Mouse (Mus musculus) hindbrain, embryonic 13.5 days (tissue): Measurements from ENCODE around the gene Ppm1n. TPM values are rescaled to one million over a fixed set of nuclear protein-coding genes. Genes with fewer than 3 reads are reported as not detected.

Experiments
- ATAC-seq: fragments of 200-750 bp; cut with Nextera tagmentation; 2 replicates; pipeline ENCODE4 v1.8.0; 2017; ENCODE audit warnings: moderate TSS enrichment; ENCODE audit not compliant: low FRiP score
- H3K27ac ChIP-seq: fragments of 300-500 bp; sonication (generic); 2 replicates; pipeline ENCODE4 v1.5.1; 2015; ENCODE audit warnings: inconsistent platforms, mild to moderate bottlenecking, moderate library complexity
- H3K27me3 ChIP-seq: fragments of 300-500 bp; sonication (generic); 2 replicates; pipeline ENCODE4 v1.6.1; 2015; ENCODE audit warnings: mild to moderate bottlenecking, inconsistent platforms
- H3K36me3 ChIP-seq: fragments of 300-500 bp; sonication (generic); 2 replicates; pipeline ENCODE4 v1.6.1; 2015; ENCODE audit warnings: mild to moderate bottlenecking, inconsistent platforms
- H3K4me1 ChIP-seq: fragments of 300-500 bp; sonication (generic); replicated peaks from 2 replicates; pipeline ENCODE4 v1.6.1; 2015; ENCODE audit warnings: inconsistent platforms
- H3K4me2 ChIP-seq: fragments of 300-500 bp; sonication (generic); 2 replicates; pipeline ENCODE4 v1.6.1; 2015; ENCODE audit warnings: inconsistent platforms, mild to moderate bottlenecking, moderate library complexity
- H3K4me3 ChIP-seq: fragments of 300-500 bp; sonication (generic); 2 replicates; pipeline ENCODE4 v1.5.1; 2015; ENCODE audit warnings: mild to moderate bottlenecking, inconsistent platforms
- H3K9ac ChIP-seq: fragments of 300-500 bp; sonication (generic); 2 replicates; pipeline ENCODE4 v1.6.1; 2015; ENCODE audit warnings: mild to moderate bottlenecking, inconsistent platforms
- H3K9me3 ChIP-seq: fragments of 300-500 bp; sonication (generic); 2 replicates; pipeline ENCODE4 v1.6.1; 2016; ENCODE audit warnings: inconsistent platforms
- WGBS: fragments of 180-500 bp; shearing (Covaris S2); methylation state at CpG from one replicate; pipeline ENCODE4 v1.1.7; 2015; 5-methylcytosine and 5-hydroxymethylcytosine counted together
- polyA plus RNA-seq: library from polyadenylated mRNA; unstranded; fragments of >200 nt; fragmentation: Nextera tagmentation; extraction: Ambion mirVana; gene quantifications from 2 replicates; pipeline ENCODE4 v1.2.1, GENCODE M21; 2015

Ppm1n gene
- polyA plus RNA-seq, 1 experiment from 2014 or later, result 0.69 TPM

GRCm38 (mm10) chr7:19255395-19255794 lies 24.5 kb downstream of the Ppm1n start:
- Histone ChIP-seq H3K9ac (no peak overlapping the region), H3K9me3 (no peaks in the 10 kb centered on the region), H3K4me3 (no peak overlapping the region), H3K27me3 (no peaks in the 10 kb centered on the region), H3K4me2 (no peak overlapping the region), H3K36me3 (peaks cover 52% of the 10 kb centered on the region), H3K4me1 (no peaks in the 10 kb centered on the region), H3K27ac (no peak overlapping the region)
- 87% methylated on average over 17 of the region's 17 CpGs for WGBS
- no peak for ATAC-seq

GRCm38 (mm10) chr7:19253437-19253836 lies 26.4 kb downstream of the Ppm1n start:
- H3K27ac ChIP-seq, result no peak overlapping the region
- no peak for ATAC-seq
- no peak overlapping the region for H3K9ac ChIP-seq
- no peaks in the 10 kb centered on the region for H3K9me3 ChIP-seq
- H3K27me3 ChIP-seq, result no peaks in the 10 kb centered on the region
- 75% methylated on average over 5 of the region's 5 CpGs for WGBS
- no peak overlapping the region for H3K4me2 ChIP-seq
- H3K36me3 ChIP-seq, result peaks cover 33% of the 10 kb centered on the region
- no peaks in the 10 kb centered on the region for H3K4me1 ChIP-seq
- H3K4me3 ChIP-seq, result no peak overlapping the region

- Histone ChIP-seq H3K36me3 (peaks cover 29% of the 10 kb centered on the region), H3K4me1 (no peaks in the 10 kb centered on the region), H3K4me2 (no peak overlapping the region), H3K27me3 (no peaks in the 10 kb centered on the region), H3K27ac (no peak overlapping the region), H3K9ac (no peak overlapping the region), H3K4me3 (no peak overlapping the region), H3K9me3 (no peaks in the 10 kb centered on the region)
- 88% methylated on average over 4 of the region's 4 CpGs for WGBS
- no peak for ATAC-seq
Observed at GRCm38 (mm10) chr7:19252078-19252477, 27.8 kb downstream of the Ppm1n start.

- H3K9ac ChIP-seq, result no peak overlapping the region
- peaks cover 32% of the 10 kb centered on the region for H3K36me3 ChIP-seq
- 97% methylated on average over 2 of the region's 2 CpGs for WGBS
- no peaks in the 10 kb centered on the region for H3K9me3 ChIP-seq
- no peak overlapping the region for H3K4me2 ChIP-seq
- no peak for ATAC-seq
- H3K27me3 ChIP-seq, result no peaks in the 10 kb centered on the region
- peaks cover 4% of the 10 kb centered on the region; the same call in 1 of the 2 replicates for H3K4me1 ChIP-seq
- H3K27ac ChIP-seq, result no peak overlapping the region
- H3K4me3 ChIP-seq, result no peak overlapping the region
Observed at GRCm38 (mm10) chr7:19247511-19247910, 32.4 kb downstream of the Ppm1n start.

- ATAC-seq, result no peak
- no peaks in the 10 kb centered on the region for H3K9me3 ChIP-seq
- no peak overlapping the region for H3K27ac ChIP-seq
- no peak overlapping the region for H3K9ac ChIP-seq
- H3K27me3 ChIP-seq, result no peaks in the 10 kb centered on the region
- no peak overlapping the region for H3K4me2 ChIP-seq
- 100% methylated on average over 1 of the region's 1 CpGs for WGBS
- no peak overlapping the region for H3K4me3 ChIP-seq
- peaks cover 4% of the 10 kb centered on the region; the same call in 1 of the 2 replicates for H3K4me1 ChIP-seq
- H3K36me3 ChIP-seq, result peaks cover 32% of the 10 kb centered on the region
Observed at GRCm38 (mm10) chr7:19246855-19247254, 33.0 kb downstream of the Ppm1n start.

- WGBS, result 94% methylated on average over 3 of the region's 3 CpGs
- Histone ChIP-seq H3K9ac (no peak overlapping the region), H3K4me1 (peaks cover 4% of the 10 kb centered on the region), H3K27me3 (no peaks in the 10 kb centered on the region), H3K4me3 (no peak overlapping the region), H3K9me3 (no peaks in the 10 kb centered on the region), H3K4me2 (no peak overlapping the region), H3K27ac (no peak overlapping the region), H3K36me3 (peaks cover 32% of the 10 kb centered on the region)
- ATAC-seq, result no peak
Observed at GRCm38 (mm10) chr7:19245083-19245482, 34.8 kb downstream of the Ppm1n start.

GRCm38 (mm10) chr7:19243858-19244257 lies 36.0 kb downstream of the Ppm1n start:
- no peaks in the 10 kb centered on the region for H3K9me3 ChIP-seq
- H3K9ac ChIP-seq, result no peak overlapping the region
- H3K4me2 ChIP-seq, result no peak overlapping the region
- WGBS, result 64% methylated on average over 5 of the region's 5 CpGs
- peaks cover 32% of the 10 kb centered on the region for H3K36me3 ChIP-seq
- H3K4me1 ChIP-seq, result peaks cover 13% of the 10 kb centered on the region
- H3K27ac ChIP-seq, result peak overlapping the region; percentile 55; the same call in 1 of the 2 replicates
- no peak for ATAC-seq
- no peak overlapping the region for H3K4me3 ChIP-seq
- no peaks in the 10 kb centered on the region for H3K27me3 ChIP-seq

GRCm38 (mm10) chr7:19242005-19242404 lies 37.9 kb downstream of the Ppm1n start:
- peaks cover 23% of the 10 kb centered on the region for H3K36me3 ChIP-seq
- H3K27me3 ChIP-seq, result no peaks in the 10 kb centered on the region
- no peak for ATAC-seq
- H3K4me3 ChIP-seq, result no peak overlapping the region
- no peak overlapping the region for H3K4me2 ChIP-seq
- H3K9ac ChIP-seq, result no peak overlapping the region
- H3K27ac ChIP-seq, result no peak overlapping the region
- 95% methylated on average over 1 of the region's 1 CpGs for WGBS
- H3K4me1 ChIP-seq, result peaks cover 13% of the 10 kb centered on the region
- no peaks in the 10 kb centered on the region for H3K9me3 ChIP-seq

- 0 out of 2 replicates have a peak overlapping the region, but pooled peaks have one; percentile 29 for H3K9ac ChIP-seq
- H3K27ac ChIP-seq, result no peak overlapping the region
- H3K9me3 ChIP-seq, result no peaks in the 10 kb centered on the region
- no peak overlapping the region for H3K4me2 ChIP-seq
- no peak overlapping the region for H3K4me3 ChIP-seq
- peaks cover 19% of the 10 kb centered on the region for H3K4me1 ChIP-seq
- 95% methylated on average over 8 of the region's 8 CpGs for WGBS
- ATAC-seq, result no peak
- H3K27me3 ChIP-seq, result no peaks in the 10 kb centered on the region
- peaks cover 14% of the 10 kb centered on the region for H3K36me3 ChIP-seq
Observed at GRCm38 (mm10) chr7:19240905-19241463, 38.9 kb downstream of the Ppm1n start.

- WGBS, result 48% methylated on average over 4 of the region's 4 CpGs
- ATAC-seq, result no peak
- Histone ChIP-seq H3K4me2 (no peak overlapping the region), H3K4me1 (peaks cover 19% of the 10 kb centered on the region), H3K9me3 (no peaks in the 10 kb centered on the region), H3K27me3 (no peaks in the 10 kb centered on the region), H3K9ac (no peak overlapping the region), H3K36me3 (peaks cover 4% of the 10 kb centered on the region), H3K27ac (peak overlapping the region; percentile 15; the same call in 1 of the 2 replicates), H3K4me3 (no peak overlapping the region)
Observed at GRCm38 (mm10) chr7:19239986-19240385, 39.9 kb downstream of the Ppm1n start.

- Histone ChIP-seq H3K36me3 (no peaks in the 10 kb centered on the region; the same call in 1 of the 2 replicates), H3K9me3 (no peaks in the 10 kb centered on the region), H3K4me3 (no peak overlapping the region), H3K4me1 (peaks cover 19% of the 10 kb centered on the region), H3K9ac (no peak overlapping the region), H3K27ac (peak overlapping the region; percentile 70), H3K27me3 (no peaks in the 10 kb centered on the region), H3K4me2 (no peak overlapping the region)
- 0% methylated on average over 1 of the region's 1 CpGs for WGBS
- ATAC-seq, result peak; percentile 91
Observed at GRCm38 (mm10) chr7:19239423-19239822, 40.4 kb downstream of the Ppm1n start.

- H3K27ac ChIP-seq, result no peak overlapping the region
- H3K4me3 ChIP-seq, result no peak overlapping the region
- H3K9ac ChIP-seq, result no peak overlapping the region
- ATAC-seq, result no peak
- H3K27me3 ChIP-seq, result no peaks in the 10 kb centered on the region
- H3K9me3 ChIP-seq, result no peaks in the 10 kb centered on the region
- H3K4me1 ChIP-seq, result peaks cover 14% of the 10 kb centered on the region
- H3K4me2 ChIP-seq, result no peak overlapping the region
- no peaks in the 10 kb centered on the region; the same call in 1 of the 2 replicates for H3K36me3 ChIP-seq
- 96% methylated on average over 4 of the region's 4 CpGs for WGBS
Observed at GRCm38 (mm10) chr7:19238344-19238743, 41.5 kb downstream of the Ppm1n start.

- peaks cover 18% of the 10 kb centered on the region for H3K4me1 ChIP-seq
- no peak for ATAC-seq
- H3K4me2 ChIP-seq, result no peak overlapping the region
- H3K27me3 ChIP-seq, result no peaks in the 10 kb centered on the region
- H3K36me3 ChIP-seq, result peaks cover 9% of the 10 kb centered on the region
- H3K27ac ChIP-seq, result no peak overlapping the region; the same call in 1 of the 2 replicates
- 81% methylated on average over 2 of the region's 2 CpGs for WGBS
- H3K9me3 ChIP-seq, result no peaks in the 10 kb centered on the region
- no peak overlapping the region for H3K4me3 ChIP-seq
- H3K9ac ChIP-seq, result peak overlapping the region; percentile 43; the same call in 1 of the 2 replicates
Observed at GRCm38 (mm10) chr7:19236411-19236810, 43.5 kb downstream of the Ppm1n start.
